Mouse (Mus musculus) adrenal gland, postnatal 14 days (tissue): ENCODE measurements around the gene Tuba3b. TPM values are rescaled to one million over a fixed set of nuclear protein-coding genes. Genes with fewer than 3 reads are reported as not detected.

Experiments used
- DNase-seq: peaks from one replicate; pipeline ENCODE4 v3.0.0; 2021; ENCODE audit warnings: mixed read lengths
- total RNA-seq: library from RNA; stranded (reverse); gene quantifications from 2 replicates; pipeline ENCODE4 v1.2.3, GENCODE M21; 2021

Gene Tuba3b
- total RNA-seq, 1 experiment from 2014 or later = not detected

- DNase-seq = no peak
Measured at GRCm38 (mm10) chr6:145605203-145605602, 10.4 kb upstream of the Tuba3b start.

GRCm38 (mm10) chr6:145607746-145608145, 7.8 kb upstream of the Tuba3b start:
- DNase-seq = peak; percentile 40

- DNase-seq = no peak
Measured at GRCm38 (mm10) chr6:145608693-145609092, 6.9 kb upstream of the Tuba3b start.

DNA sequence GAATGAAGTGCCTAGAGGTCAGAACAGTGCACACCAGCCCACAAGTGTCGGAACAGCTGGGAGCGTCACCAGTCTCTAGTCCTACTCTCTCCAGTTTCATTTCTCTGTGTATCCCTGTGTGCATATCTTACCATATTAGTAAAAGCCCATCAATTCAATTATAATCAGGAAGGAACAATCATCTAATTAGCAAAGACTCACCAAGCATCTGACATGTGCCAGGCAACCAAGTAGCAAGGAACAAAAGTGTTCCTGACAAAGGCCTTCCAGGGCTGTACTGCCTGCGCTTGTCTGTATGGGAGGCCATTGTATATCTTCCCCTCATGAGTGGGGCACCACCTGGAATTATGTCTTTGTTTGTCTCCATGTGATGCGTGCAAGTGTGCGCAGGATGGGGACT, 4.7 kb upstream of the Tuba3b start:
- DNase-seq = no peak

- no peak for DNase-seq
Measured at GRCm38 (mm10) chr6:145612611-145613010, 2.9 kb upstream of the Tuba3b start.

- no peak for DNase-seq
Measured at GRCm38 (mm10) chr6:145614219-145614618, 1.3 kb upstream of the Tuba3b start, which contains the start of gene Lmntd1. Gene Lmntd1, minus strand, starts transcription at chr6:145614319.

DNA sequence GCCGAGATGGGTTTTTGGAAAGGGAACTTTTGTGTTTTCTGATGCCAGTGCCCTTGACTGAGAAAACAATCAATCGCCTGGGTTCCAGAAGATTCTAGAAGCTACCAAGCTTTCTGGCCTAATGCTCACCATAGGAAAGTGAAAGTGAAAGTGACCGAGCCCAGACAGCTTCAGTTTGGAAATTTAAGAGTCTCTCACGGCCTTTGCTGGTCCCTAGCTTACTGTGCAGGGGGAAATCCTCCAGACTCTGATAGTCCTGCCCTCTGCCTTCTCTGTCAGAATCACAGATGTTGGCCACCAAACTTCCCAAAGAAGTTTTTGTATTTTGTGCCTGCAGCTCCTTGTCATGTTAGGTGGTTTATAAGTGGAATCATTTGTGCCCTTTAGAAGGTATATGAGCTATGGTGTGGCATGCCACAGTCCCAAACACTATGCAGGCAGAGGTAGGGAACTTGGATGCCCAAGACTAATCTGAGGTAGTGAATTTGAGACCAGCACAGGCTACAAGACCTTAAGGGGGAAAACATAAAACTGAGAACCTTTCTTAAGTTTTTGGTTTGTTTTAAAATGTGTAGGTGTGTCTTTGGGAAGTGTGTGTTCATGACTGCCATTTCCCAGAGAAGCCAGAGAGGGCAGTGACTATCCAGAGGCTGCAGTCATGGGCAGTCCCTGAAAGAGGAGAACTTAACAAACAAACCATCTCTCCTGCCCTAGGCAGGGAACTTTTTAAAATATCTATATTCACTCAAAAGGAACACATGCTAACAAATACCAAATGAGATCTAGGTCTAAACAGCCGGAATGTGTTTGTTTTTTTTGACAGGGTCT, 1.1 kb downstream of the Tuba3b start:
- no peak for DNase-seq

DNA sequence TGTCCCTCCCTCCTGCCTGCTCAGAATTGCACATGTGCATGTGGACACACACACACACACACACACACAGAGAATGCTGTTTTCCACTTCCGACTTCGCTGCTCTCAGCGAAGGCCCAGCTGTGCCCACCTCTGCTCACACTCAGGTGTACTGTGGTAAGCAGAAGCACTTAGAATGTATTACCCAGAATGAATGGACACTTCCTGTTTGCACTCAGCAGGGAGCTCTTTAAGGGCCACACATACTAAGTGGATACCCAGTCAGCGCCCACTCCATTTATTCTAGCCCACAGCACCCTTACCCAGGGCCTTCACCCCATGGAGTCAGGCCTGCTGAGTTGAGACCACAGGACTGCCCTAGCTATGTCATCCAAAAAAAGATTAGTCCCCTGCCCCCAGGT, 7.6 kb downstream of the Tuba3b start:
- DNase-seq = no peak

- DNase-seq = no peak
Measured at GRCm38 (mm10) chr6:145630269-145630668, 14.7 kb downstream of the Tuba3b start.

DNA sequence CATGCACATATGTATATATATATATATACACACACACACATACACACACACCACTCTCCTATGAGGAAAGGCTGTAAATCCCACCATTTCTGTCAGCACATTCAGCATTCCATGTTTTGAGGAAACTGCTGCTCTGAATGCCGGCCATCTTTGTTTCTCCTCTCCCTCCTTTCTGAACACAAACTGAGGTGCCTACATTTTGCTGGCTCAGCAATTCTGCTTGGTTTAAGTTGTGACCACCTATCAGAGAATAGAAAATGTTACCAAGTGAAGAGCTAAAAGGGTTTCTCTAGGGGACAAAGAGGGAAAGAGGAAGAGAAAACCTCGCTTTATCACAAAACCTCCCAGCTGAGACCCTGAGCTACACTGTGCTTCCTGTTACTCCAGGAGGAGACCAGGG, 18.9 kb downstream of the Tuba3b start:
- no peak for DNase-seq

GRCm38 (mm10) chr6:145636682-145637081, 21.1 kb downstream of the Tuba3b start:
- no peak for DNase-seq

- DNase-seq = peak; percentile 77
Measured at GRCm38 (mm10) chr6:145638248-145638647, 22.7 kb downstream of the Tuba3b start.

GRCm38 (mm10) chr6:145640971-145641506, 25.5 kb downstream of the Tuba3b start:
- DNase-seq = no peak

GRCm38 (mm10) chr6:145651976-145652375, 36.4 kb downstream of the Tuba3b start:
- DNase-seq = no peak

- no peak for DNase-seq
Measured at GRCm38 (mm10) chr6:145652986-145653385, 37.4 kb downstream of the Tuba3b start.

DNA sequence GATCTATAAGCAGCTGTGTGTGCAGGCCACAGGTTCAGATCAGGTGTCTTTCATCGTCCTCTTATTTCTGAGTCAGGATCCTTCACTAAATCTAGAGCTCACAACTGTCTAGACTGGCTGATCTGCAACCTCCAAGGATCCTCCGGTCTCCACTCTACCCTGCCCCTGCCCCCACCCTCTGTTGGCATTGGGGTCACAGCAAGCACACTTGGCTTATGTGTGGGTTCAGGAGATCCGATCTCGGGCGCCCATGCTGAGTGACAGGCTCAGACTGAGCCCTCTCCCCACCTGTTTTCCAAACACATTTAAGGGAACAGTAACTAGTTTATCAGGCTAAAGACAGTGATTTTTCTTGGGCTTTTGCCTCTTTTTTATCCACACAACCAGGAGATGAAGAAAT, 38.1 kb downstream of the Tuba3b start:
- DNase-seq = no peak

DNA sequence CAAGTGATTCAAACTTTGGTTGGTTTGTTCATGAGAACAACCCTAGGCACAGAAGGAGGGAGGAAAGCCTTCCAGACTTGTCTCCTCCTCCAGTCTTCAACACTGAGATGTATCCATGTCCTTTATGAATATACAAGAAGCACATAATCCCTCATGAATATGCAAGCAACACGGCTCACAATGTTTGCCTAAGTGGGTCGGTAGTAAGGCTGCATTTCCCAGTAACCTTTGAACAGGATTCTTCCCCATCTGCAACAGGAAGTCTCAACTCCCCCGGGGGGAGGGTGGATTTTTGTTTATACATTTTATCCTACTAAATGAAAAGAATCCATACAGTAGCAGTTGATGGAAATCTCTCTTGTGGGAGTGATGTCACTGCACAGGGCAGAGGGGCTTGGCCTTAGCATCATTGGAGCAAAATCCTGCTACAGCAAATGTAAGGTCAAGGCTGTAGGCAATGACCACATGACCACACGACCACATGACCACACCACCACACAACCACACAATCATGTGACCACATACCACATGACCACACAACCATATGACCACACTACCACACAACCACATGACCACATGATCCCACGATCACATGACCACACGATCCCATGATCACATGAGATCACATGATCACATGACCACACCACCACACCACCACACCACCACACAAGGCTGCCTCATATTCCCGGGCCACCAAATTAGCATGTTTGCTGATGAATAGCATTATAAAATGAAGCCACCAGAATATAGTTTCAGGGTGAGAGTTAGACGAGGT, 38.7 kb downstream of the Tuba3b start:
- DNase-seq = no peak

- no peak for DNase-seq
Measured at GRCm38 (mm10) chr6:145655678-145656077, 40.1 kb downstream of the Tuba3b start.

DNA sequence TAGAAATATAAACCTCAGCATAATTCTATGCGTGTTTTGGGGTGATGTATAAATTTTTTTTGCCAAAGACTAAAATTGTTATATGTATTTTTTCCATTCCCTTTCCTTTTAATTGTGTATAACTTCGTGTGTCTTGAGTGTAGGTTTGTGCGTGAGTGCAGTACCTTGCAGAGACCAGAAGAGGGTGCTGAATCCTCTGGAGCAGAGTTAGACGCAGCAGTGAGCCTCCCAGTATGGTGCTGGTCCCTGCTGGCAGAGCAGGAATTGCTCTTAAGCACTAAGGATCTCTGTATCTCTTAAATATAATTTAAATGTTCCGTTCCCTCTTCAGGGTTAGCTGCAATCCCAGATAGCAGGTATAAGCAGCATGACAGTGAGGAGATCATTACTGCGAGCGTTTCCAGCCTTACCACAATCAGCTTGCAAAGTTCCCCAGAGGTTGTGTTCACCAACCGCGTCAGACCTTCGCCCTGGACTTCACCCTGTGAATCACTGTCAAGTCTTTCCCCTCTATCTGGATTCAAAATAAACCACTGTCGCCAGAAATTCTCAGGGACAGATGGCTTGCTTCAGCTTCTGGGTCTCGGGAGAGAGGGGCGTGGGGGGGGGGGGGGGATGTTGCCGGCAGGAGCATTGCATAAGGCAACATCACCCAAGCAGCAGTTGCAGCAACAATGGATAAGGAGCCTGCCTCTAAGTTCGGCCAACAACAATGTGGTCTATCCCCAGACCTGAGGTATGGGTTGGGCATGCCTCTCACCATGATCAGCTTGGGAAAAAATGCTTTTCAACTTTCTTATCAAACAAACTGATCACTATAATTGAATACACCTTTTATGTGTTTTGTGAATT, 41.4 kb downstream of the Tuba3b start:
- DNase-seq = no peak

- no peak for DNase-seq
Measured at GRCm38 (mm10) chr6:145659116-145659515, 43.6 kb downstream of the Tuba3b start.

GRCm38 (mm10) chr6:145660943-145661342, 45.4 kb downstream of the Tuba3b start:
- no peak for DNase-seq

GRCm38 (mm10) chr6:145664208-145664607, 48.7 kb downstream of the Tuba3b start:
- DNase-seq = no peak
